Mouse (Mus musculus): ENCODE results near the gene Apeh.

The Apeh gene

GRCm38 (mm10) chr9:108051184-108051930, 43.0 kb downstream of the Apeh start:
- no peak for DNase-seq (ENCODE audit: low spot score)

GRCm38 (mm10) chr9:108049561-108050251, 44.7 kb downstream of the Apeh start:
- DNase-seq (ENCODE audit: low spot score), result no peak

GRCm38 (mm10) chr9:108049016-108049455, 45.4 kb downstream of the Apeh start, which contains the start of gene Gmppb:
Gene Gmppb, plus strand, starts transcription at chr9:108049242.
- DNase-seq (ENCODE audit: low spot score), result peak; percentile 97

GRCm38 (mm10) chr9:108048566-108048955, 45.8 kb downstream of the Apeh start:
- no peak for DNase-seq (ENCODE audit: low spot score)

- DNase-seq (ENCODE audit: low spot score), result no peak
Observed at GRCm38 (mm10) chr9:108047601-108048565, 46.5 kb downstream of the Apeh start.

GRCm38 (mm10) chr9:108046582-108046981, 47.8 kb downstream of the Apeh start:
- DNase-seq (ENCODE audit: low spot score), result no peak

- DNase-seq (ENCODE audit: low spot score), result no peak
Observed at GRCm38 (mm10) chr9:108044751-108045492, 49.5 kb downstream of the Apeh start.

All from adipocyte (in vitro differentiated cells).